Mouse (Mus musculus): ENCODE results near the gene Rnf214. TPM values are rescaled to one million over a fixed set of nuclear protein-coding genes. Genes with fewer than 3 reads are reported as not detected.

Rnf214 gene
- polyA plus RNA-seq, 1 experiment from 2014 or later, result 29.5 TPM

DNA sequence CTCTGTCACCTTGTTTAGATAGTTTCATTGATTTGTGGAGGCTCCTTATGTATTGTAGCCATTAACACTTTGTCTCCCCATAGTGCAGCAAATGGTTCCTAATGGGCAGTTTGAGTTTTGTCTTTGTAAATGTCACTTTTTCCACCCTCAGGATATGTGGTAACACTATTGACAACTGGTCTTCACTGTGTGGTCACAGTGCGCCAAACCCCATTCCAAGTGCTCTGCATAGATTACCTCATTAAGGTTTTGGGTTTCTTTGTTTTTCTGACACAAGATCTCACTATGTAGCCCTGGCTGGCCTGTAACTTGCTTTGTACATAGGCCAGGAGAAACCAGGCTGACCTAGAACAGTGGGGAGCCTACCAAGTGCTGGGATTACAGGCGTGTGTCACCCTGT, 73.8 kb downstream of the Rnf214 start:
- Histone ChIP-seq H3K9ac (replicated peaks; ENCODE audit: low read depth) (no peak overlapping the region), H3K36me3 (ENCODE audit: insufficient read depth, low read length) (no peaks in the 10 kb centered on the region), H3K27me3 (replicated peaks; ENCODE audit: insufficient read depth, low read length) (no peaks in the 10 kb centered on the region), H3K4me2 (replicated peaks; ENCODE audit: low read depth, low read length) (no peak overlapping the region), H3K9me3 (ENCODE audit: low read length) (0 out of 2 replicates have a peak, but pooled peaks cover 3% of the 10 kb centered on the region), H3K4me3 (ENCODE audit: low read depth, low read length) (no peak overlapping the region), H3K4me1 (ENCODE audit: insufficient read depth, low read depth, low read length) (no peaks in the 10 kb centered on the region), H3K27ac (ENCODE audit: low read length) (no peak overlapping the region)
- no peak for TF ChIP-seq CTCF (IDR thresholded peaks at IDR 0.05)
- TF ChIP-seq EP300 (IDR thresholded peaks at IDR 0.05), result no peak
- no peak for DNase-seq (ENCODE audit: low spot score)
- WGBS, result 87% methylated on average over 2 of the region's 2 CpGs
- ATAC-seq, result no peak

GRCm38 (mm10) chr9:45829107-45829506, 77.6 kb downstream of the Rnf214 start:
- H3K4me3 ChIP-seq (ENCODE audit: low read depth, low read length), result peak overlapping the region; percentile 81

GRCm38 (mm10) chr9:45828291-45828963, 78.3 kb downstream of the Rnf214 start, which contains the start of gene Cep164:
Gene Cep164 (minus strand): TSS chr9:45828691.
- Histone ChIP-seq H3K9me3 (ENCODE audit: low read length) (0 out of 2 replicates have a peak, but pooled peaks cover 3% of the 10 kb centered on the region), H3K27ac (ENCODE audit: low read length) (peak within 1 kb of the TSS; percentile 68), H3K4me1 (ENCODE audit: insufficient read depth, low read depth, low read length) (0 out of 2 replicates have a peak, but pooled peaks cover 5% of the 10 kb centered on the region), H3K4me2 (replicated peaks; ENCODE audit: low read depth, low read length) (peak within 1 kb of the TSS; percentile 92), H3K36me3 (ENCODE audit: insufficient read depth, low read length) (no peaks in the 10 kb centered on the region), H3K27me3 (replicated peaks; ENCODE audit: insufficient read depth, low read length) (no peaks in the 10 kb centered on the region), H3K4me3 (ENCODE audit: low read depth, low read length) (peak within 1 kb of the TSS; percentile 81), H3K9ac (replicated peaks; ENCODE audit: low read depth) (peak within 1 kb of the TSS; percentile 48)
- DNase-seq (ENCODE audit: low spot score) (peak; percentile 97), ATAC-seq (peak; percentile 99)
- no peak for TF ChIP-seq CTCF (IDR thresholded peaks at IDR 0.05)
- no peak for TF ChIP-seq EP300 (IDR thresholded peaks at IDR 0.05)
- WGBS, result under 1% methylated on average over 31 of the region's 31 CpGs

More at GRCm38 (mm10) chr9:45829107-45829506, 77.6 kb downstream of the Rnf214 start:
- ATAC-seq (peak; percentile 43), DNase-seq (ENCODE audit: low spot score) (peak; percentile 78)
- Histone ChIP-seq H3K36me3 (ENCODE audit: insufficient read depth, low read length) (no peaks in the 10 kb centered on the region), H3K27me3 (replicated peaks; ENCODE audit: insufficient read depth, low read length) (no peaks in the 10 kb centered on the region), H3K4me1 (ENCODE audit: insufficient read depth, low read depth, low read length) (0 out of 2 replicates have a peak, but pooled peaks cover 5% of the 10 kb centered on the region), H3K9me3 (ENCODE audit: low read length) (0 out of 2 replicates have a peak, but pooled peaks cover 3% of the 10 kb centered on the region), H3K27ac (ENCODE audit: low read length) (no peak overlapping the region), H3K4me2 (replicated peaks; ENCODE audit: low read depth, low read length) (peak overlapping the region; percentile 92), H3K9ac (replicated peaks; ENCODE audit: low read depth) (no peak overlapping the region)
- 28% methylated on average over 10 of the region's 10 CpGs for WGBS
- TF ChIP-seq CTCF (IDR thresholded peaks at IDR 0.05) (peak; percentile 91), EP300 (IDR thresholded peaks at IDR 0.05) (peak; percentile 42; the same call in 1 of the 2 replicates)

DNA sequence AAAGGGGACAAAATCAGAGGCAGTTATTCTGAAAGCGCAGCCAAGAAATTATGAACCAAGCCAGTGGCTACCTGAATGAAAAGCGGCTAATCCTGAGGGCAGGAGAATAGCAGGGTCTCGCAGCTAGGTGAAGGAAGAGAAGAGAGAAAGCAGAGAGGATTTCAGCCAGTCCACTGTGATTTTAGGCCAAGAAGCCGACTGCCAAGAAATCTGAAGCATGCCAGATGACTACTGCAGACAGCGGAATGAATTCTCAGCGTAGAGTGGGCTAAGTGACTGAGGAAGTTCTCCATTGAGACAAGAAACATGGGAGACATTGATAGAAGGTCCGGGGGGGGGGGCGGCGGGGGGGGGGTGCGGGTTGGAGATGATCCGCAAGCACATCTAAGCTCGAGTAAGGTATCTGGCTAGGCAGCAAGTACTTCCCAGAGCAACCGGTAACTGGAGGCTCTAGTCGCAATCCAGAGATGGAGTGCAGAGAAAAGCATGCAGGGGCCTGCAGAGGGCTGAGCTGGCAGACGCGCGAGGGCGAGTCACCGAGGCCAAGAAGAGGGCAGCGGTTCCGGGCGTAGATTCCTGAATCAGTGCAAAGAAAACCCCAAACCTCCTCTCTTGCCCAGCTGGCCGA, 78.9 kb downstream of the Rnf214 start:
- 0 out of 2 replicates have a peak, but pooled peaks cover 3% of the 10 kb centered on the region for H3K9me3 ChIP-seq (ENCODE audit: low read length)
- peak overlapping the region; percentile 48 for H3K9ac ChIP-seq (replicated peaks; ENCODE audit: low read depth)
- peak overlapping the region; percentile 81 for H3K4me3 ChIP-seq (ENCODE audit: low read depth, low read length)
- H3K27me3 ChIP-seq (replicated peaks; ENCODE audit: insufficient read depth, low read length), result no peaks in the 10 kb centered on the region
- DNase-seq (ENCODE audit: low spot score) (peak; percentile 43), ATAC-seq (peak; percentile 42)
- WGBS, result 6% methylated on average over 20 of the region's 23 CpGs
- peak overlapping the region; percentile 92 for H3K4me2 ChIP-seq (replicated peaks; ENCODE audit: low read depth, low read length)
- H3K4me1 ChIP-seq (ENCODE audit: insufficient read depth, low read depth, low read length), result 0 out of 2 replicates have a peak, but pooled peaks cover 5% of the 10 kb centered on the region
- H3K27ac ChIP-seq (ENCODE audit: low read length), result peak overlapping the region; percentile 68
- TF ChIP-seq CTCF (IDR thresholded peaks at IDR 0.05) (peak; percentile 10; the same call in 1 of the 2 replicates), EP300 (IDR thresholded peaks at IDR 0.05) (no peak)
- no peaks in the 10 kb centered on the region for H3K36me3 ChIP-seq (ENCODE audit: insufficient read depth, low read length)

GRCm38 (mm10) chr9:45818406-45819011, 88.2 kb downstream of the Rnf214 start:
- no peaks in the 10 kb centered on the region for H3K4me1 ChIP-seq (ENCODE audit: insufficient read depth, low read depth, low read length)
- no peaks in the 10 kb centered on the region for H3K36me3 ChIP-seq (ENCODE audit: insufficient read depth, low read length)
- H3K4me2 ChIP-seq (replicated peaks; ENCODE audit: low read depth, low read length), result no peak overlapping the region
- no peak overlapping the region for H3K27ac ChIP-seq (ENCODE audit: low read length)
- WGBS, result 72% methylated on average over 9 of the region's 9 CpGs
- H3K9me3 ChIP-seq (ENCODE audit: low read length), result no peaks in the 10 kb centered on the region
- no peak overlapping the region for H3K9ac ChIP-seq (replicated peaks; ENCODE audit: low read depth)
- no peak for TF ChIP-seq EP300 (IDR thresholded peaks at IDR 0.05)
- no peak for TF ChIP-seq CTCF (IDR thresholded peaks at IDR 0.05)
- ATAC-seq (no peak), DNase-seq (ENCODE audit: low spot score) (no peak)
- no peak overlapping the region for H3K4me3 ChIP-seq (ENCODE audit: low read depth, low read length)
- H3K27me3 ChIP-seq (replicated peaks; ENCODE audit: insufficient read depth, low read length), result no peaks in the 10 kb centered on the region

GRCm38 (mm10) chr9:45815525-45815924, 91.2 kb downstream of the Rnf214 start:
- TF ChIP-seq EP300 (IDR thresholded peaks at IDR 0.05) (0 out of 2 replicates have a peak, but pooled peaks have one; percentile 10), CTCF (IDR thresholded peaks at IDR 0.05) (no peak)
- Histone ChIP-seq H3K4me1 (ENCODE audit: insufficient read depth, low read depth, low read length) (no peaks in the 10 kb centered on the region), H3K9ac (replicated peaks; ENCODE audit: low read depth) (no peak overlapping the region), H3K9me3 (ENCODE audit: low read length) (no peaks in the 10 kb centered on the region), H3K27ac (ENCODE audit: low read length) (peak overlapping the region; percentile 78), H3K4me3 (ENCODE audit: low read depth, low read length) (no peak overlapping the region), H3K4me2 (replicated peaks; ENCODE audit: low read depth, low read length) (0 out of 2 replicates have a peak overlapping the region, but pooled peaks have one; percentile 8), H3K36me3 (ENCODE audit: insufficient read depth, low read length) (no peaks in the 10 kb centered on the region), H3K27me3 (replicated peaks; ENCODE audit: insufficient read depth, low read length) (no peaks in the 10 kb centered on the region)
- WGBS, result 53% methylated on average over 10 of the region's 10 CpGs
- ATAC-seq, result peak; percentile 93
- DNase-seq (ENCODE audit: low spot score), result peak; percentile 75

All from lung, postnatal 0 days (tissue).